Mouse (Mus musculus): Measurements from ENCODE around the gene 1700003E16Rik. TPM values are rescaled to one million over a fixed set of nuclear protein-coding genes. Genes with fewer than 3 reads are reported as not detected.

Gene 1700003E16Rik
- polyA plus RNA-seq, 1 experiment from 2014 or later, result 6.1 TPM

DNA sequence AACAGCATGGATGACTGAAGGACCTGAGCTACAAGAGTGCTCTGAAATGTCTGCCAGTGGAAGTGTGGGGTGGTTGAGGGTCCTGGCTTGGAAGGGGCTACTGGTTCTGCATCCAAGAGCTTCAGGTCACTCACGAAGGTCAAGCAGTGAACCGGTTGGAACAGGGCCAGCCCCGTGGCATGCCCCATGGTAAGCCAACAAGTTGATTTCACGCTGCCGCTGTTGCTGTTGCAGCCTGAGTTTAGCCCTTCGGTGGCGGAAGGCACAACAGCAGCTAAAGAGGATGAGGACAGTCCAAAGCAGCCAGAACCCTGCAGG, 36.5 kb upstream of the 1700003E16Rik start:
- H3K9me3 ChIP-seq (ENCODE audit: low read length), result no peaks in the 10 kb centered on the region
- H3K27me3 ChIP-seq (replicated peaks; ENCODE audit: insufficient read depth, low read length), result no peaks in the 10 kb centered on the region
- DNase-seq (ENCODE audit: low spot score) (no peak), ATAC-seq (no peak)
- TF ChIP-seq EP300 (IDR thresholded peaks at IDR 0.05) (no peak), CTCF (IDR thresholded peaks at IDR 0.05) (no peak)
- 75% methylated on average over 7 of the region's 7 CpGs for WGBS
- H3K4me2 ChIP-seq (replicated peaks; ENCODE audit: low read depth, low read length), result no peak overlapping the region
- no peak overlapping the region for H3K27ac ChIP-seq (ENCODE audit: low read length)
- no peaks in the 10 kb centered on the region for H3K36me3 ChIP-seq (ENCODE audit: insufficient read depth, low read length)
- H3K4me1 ChIP-seq (ENCODE audit: insufficient read depth, low read depth, low read length), result peaks cover 21% of the 10 kb centered on the region
- no peak overlapping the region for H3K9ac ChIP-seq (replicated peaks; ENCODE audit: low read depth)
- H3K4me3 ChIP-seq (ENCODE audit: low read depth, low read length), result no peak overlapping the region

DNA sequence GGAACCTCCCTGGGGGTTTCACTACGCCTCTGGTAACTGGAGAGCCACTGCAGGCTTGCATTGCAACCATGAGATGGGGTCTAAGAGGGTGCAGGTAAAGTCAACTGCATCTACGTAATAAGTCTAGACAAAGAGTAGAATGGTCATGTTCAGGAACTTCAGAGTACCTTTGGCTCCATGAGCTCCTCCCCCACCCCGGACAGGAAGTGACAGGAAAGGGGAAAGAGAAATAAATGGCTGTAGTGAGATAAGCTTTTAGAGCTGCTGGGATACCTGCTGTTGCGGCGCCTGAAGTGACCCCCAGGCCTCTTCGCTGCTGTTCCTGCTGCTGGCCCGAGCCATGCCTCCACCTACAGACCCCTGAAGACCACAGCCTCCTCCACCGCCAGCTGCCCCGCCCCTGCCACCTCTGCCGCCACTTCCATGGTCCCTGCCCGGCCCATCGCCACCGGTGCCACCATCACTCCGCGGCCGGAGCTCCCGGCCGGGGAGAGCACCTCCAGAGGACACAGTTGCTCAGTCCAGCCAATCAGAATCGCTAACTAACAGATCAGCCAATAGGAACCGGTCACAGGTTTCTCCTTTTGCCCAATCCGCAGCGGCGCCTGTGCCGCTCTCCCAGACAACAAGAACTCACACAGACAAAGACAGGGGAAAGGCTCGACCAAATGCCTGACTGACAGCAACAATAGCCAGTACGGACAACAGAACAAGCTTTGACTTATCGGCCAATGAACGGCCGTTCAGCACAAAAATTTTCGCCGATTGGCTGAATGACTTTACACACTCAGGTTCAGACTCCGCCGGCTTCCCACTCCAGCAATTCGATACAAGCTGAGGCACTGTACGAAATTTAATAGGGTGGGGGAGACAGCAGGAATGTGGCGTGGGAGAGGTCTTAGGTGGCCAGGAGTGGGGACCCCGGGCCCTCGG, 35.0 kb upstream of the 1700003E16Rik start, which contains the start of gene Wbp1:
Wbp1 (minus strand) TSS at position 630 of the 933 bp plus-strand sequence.
- TF ChIP-seq CTCF (IDR thresholded peaks at IDR 0.05) (peak; percentile 13; the same call in 1 of the 2 replicates), EP300 (IDR thresholded peaks at IDR 0.05) (peak; percentile 48; the same call in 1 of the 2 replicates)
- peak within 1 kb of the TSS; percentile 59 for H3K9ac ChIP-seq (replicated peaks; ENCODE audit: low read depth)
- DNase-seq (ENCODE audit: low spot score) (peak; percentile 99), ATAC-seq (peak; percentile 97)
- H3K4me1 ChIP-seq (ENCODE audit: insufficient read depth, low read depth, low read length), result peaks cover 16% of the 10 kb centered on the region
- H3K36me3 ChIP-seq (ENCODE audit: insufficient read depth, low read length), result no peaks in the 10 kb centered on the region
- no peaks in the 10 kb centered on the region for H3K27me3 ChIP-seq (replicated peaks; ENCODE audit: insufficient read depth, low read length)
- no peaks in the 10 kb centered on the region for H3K9me3 ChIP-seq (ENCODE audit: low read length)
- H3K4me2 ChIP-seq (replicated peaks; ENCODE audit: low read depth, low read length), result peak within 1 kb of the TSS; percentile 98
- WGBS, result under 1% methylated on average over 34 of the region's 38 CpGs
- peak within 1 kb of the TSS; percentile 61 for H3K4me3 ChIP-seq (ENCODE audit: low read depth, low read length)
- peak within 1 kb of the TSS; percentile 86 for H3K27ac ChIP-seq (ENCODE audit: low read length)

DNA sequence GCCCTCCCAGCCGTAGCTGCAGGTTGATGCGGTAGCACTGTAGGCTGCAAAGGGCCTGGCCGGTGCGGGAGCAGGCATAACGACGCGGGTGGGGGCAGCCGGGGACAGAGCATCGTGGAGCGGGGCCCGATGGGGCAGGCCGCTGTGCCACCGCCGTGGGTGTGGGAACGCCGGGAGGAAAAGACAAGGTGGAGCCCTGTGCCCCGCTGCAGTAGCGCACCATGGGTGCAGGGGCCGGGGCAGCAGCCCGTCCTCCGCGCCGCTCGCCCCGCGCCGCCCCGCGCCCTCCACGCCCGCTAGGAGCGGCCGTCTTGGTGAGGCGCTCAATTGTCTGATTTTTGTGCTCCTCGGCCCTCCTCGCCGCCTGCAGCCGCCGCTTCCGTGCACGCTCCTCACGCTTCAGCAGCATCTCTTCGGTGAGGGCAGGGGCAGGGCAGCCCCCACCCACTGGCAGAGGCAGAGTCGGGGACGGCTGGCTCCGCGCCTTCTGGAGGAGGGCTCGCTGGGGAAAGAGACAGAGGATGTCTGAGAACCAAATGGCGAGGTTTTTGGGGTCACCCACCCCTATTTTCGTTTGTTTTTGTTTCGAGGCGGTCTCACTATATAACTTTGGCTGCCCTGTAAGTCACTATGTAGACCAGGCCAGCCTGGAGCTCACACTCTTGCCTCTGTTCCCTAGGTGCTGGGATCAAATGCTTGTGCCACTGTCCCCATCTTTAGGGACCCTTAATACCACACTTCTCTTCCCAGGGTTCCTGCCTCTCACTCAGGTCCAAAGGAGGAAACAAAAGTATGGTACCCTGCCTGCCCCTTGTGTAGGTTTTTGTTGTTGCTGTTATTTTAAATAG, 34.1 kb upstream of the 1700003E16Rik start:
- peak overlapping the region; percentile 59 for H3K9ac ChIP-seq (replicated peaks; ENCODE audit: low read depth)
- under 1% methylated on average over 28 of the region's 52 CpGs for WGBS
- H3K27me3 ChIP-seq (replicated peaks; ENCODE audit: insufficient read depth, low read length), result no peaks in the 10 kb centered on the region
- H3K27ac ChIP-seq (ENCODE audit: low read length), result peak overlapping the region; percentile 86
- H3K9me3 ChIP-seq (ENCODE audit: low read length), result no peaks in the 10 kb centered on the region
- H3K4me3 ChIP-seq (ENCODE audit: low read depth, low read length), result peak overlapping the region; percentile 61
- H3K36me3 ChIP-seq (ENCODE audit: insufficient read depth, low read length), result no peaks in the 10 kb centered on the region
- ATAC-seq, result peak; percentile 27
- H3K4me1 ChIP-seq (ENCODE audit: insufficient read depth, low read depth, low read length), result peaks cover 15% of the 10 kb centered on the region
- peak overlapping the region; percentile 98 for H3K4me2 ChIP-seq (replicated peaks; ENCODE audit: low read depth, low read length)
- TF ChIP-seq EP300 (IDR thresholded peaks at IDR 0.05) (no peak), CTCF (IDR thresholded peaks at IDR 0.05) (no peak)
- DNase-seq (ENCODE audit: low spot score), result no peak

DNA sequence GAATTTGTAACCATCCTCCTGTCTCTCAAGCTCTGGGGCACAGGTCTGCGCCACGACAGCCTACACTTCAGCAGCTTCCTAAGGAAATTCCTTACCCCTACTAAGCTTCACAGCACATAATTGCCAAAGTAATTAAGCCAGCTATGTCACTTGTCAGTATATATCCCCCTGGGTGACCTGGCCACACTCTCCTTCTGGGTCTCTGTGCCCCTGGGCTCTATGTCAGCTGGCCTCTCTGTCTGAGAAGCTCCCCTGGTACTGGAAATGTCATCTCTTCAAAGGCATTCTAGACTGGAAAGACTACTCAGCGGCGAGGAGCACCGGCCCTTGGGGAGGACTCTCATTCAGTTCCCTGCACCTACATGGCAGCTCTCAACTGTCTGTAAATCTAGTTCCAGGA, 33.2 kb upstream of the 1700003E16Rik start:
- Histone ChIP-seq H3K27me3 (replicated peaks; ENCODE audit: insufficient read depth, low read length) (no peaks in the 10 kb centered on the region), H3K9me3 (ENCODE audit: low read length) (no peaks in the 10 kb centered on the region), H3K4me2 (replicated peaks; ENCODE audit: low read depth, low read length) (no peak overlapping the region), H3K4me1 (ENCODE audit: insufficient read depth, low read depth, low read length) (peaks cover 15% of the 10 kb centered on the region), H3K36me3 (ENCODE audit: insufficient read depth, low read length) (no peaks in the 10 kb centered on the region), H3K9ac (replicated peaks; ENCODE audit: low read depth) (no peak overlapping the region), H3K27ac (ENCODE audit: low read length) (no peak overlapping the region), H3K4me3 (ENCODE audit: low read depth, low read length) (no peak overlapping the region)
- DNase-seq (ENCODE audit: low spot score) (no peak), ATAC-seq (no peak)
- WGBS, result 72% methylated on average over 5 of the region's 5 CpGs
- TF ChIP-seq CTCF (IDR thresholded peaks at IDR 0.05) (no peak), EP300 (IDR thresholded peaks at IDR 0.05) (no peak)

DNA sequence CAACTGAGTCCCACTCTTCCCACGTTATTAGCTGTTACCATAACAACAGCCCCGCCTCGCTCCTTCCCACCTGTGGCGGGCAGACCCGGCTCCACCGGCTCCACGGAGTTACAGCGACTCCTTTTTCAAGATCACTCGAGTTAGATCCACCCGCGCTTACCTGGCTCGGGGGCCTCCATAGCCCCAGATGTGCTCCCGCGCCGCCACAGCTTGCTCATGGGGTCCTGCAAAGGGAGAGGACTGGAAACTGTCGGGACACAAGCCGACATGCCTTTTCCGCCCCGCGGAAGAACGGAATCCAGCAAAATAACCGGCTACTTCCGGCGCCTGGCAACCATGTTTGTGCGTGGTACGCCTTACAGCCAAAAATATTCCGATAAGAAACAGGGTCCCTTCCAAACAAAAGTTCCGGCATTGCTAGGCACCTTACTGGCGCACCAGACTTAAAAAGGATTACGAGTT, 31.3 kb upstream of the 1700003E16Rik start:
- 2% methylated on average over 30 of the region's 30 CpGs for WGBS
- DNase-seq (ENCODE audit: low spot score) (peak; percentile 96), ATAC-seq (peak; percentile 29)
- Histone ChIP-seq H3K4me1 (ENCODE audit: insufficient read depth, low read depth, low read length) (peaks cover 15% of the 10 kb centered on the region), H3K27ac (ENCODE audit: low read length) (no peak overlapping the region), H3K4me2 (replicated peaks; ENCODE audit: low read depth, low read length) (peak overlapping the region; percentile 71), H3K9ac (replicated peaks; ENCODE audit: low read depth) (peak overlapping the region; percentile 34), H3K36me3 (ENCODE audit: insufficient read depth, low read length) (no peaks in the 10 kb centered on the region), H3K9me3 (ENCODE audit: low read length) (no peaks in the 10 kb centered on the region), H3K4me3 (ENCODE audit: low read depth, low read length) (peak overlapping the region; percentile 65), H3K27me3 (replicated peaks; ENCODE audit: insufficient read depth, low read length) (no peaks in the 10 kb centered on the region)
- TF ChIP-seq EP300 (IDR thresholded peaks at IDR 0.05) (peak; percentile 62), CTCF (IDR thresholded peaks at IDR 0.05) (no peak)

DNA sequence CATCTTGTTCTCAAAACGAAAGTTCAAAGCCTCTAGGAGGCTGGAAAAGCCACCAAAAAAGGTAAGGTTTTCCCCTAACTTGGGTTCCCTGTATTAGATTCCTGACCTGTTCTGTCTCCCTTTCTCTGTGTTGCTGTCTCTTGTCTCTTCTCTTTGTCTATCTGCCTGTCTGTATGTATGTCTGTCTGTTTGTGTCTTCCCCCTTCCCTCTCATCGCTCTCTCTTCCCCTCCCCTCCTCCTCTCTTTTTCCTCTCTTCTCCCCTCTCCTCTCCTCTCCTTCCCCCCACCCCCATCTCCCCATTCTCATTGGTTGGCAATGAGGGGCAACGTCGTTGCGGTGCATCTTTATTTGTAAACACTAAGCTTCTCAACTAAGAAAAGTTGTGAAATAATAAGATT, 30.9 kb upstream of the 1700003E16Rik start, which contains the start of gene Ino80b:
Ino80b (minus strand) TSS at position 101 of the 400 bp plus-strand sequence.
- Histone ChIP-seq H3K4me3 (ENCODE audit: low read depth, low read length) (peak within 1 kb of the TSS; percentile 65), H3K9ac (replicated peaks; ENCODE audit: low read depth) (peak within 1 kb of the TSS; percentile 34), H3K4me1 (ENCODE audit: insufficient read depth, low read depth, low read length) (peaks cover 15% of the 10 kb centered on the region), H3K4me2 (replicated peaks; ENCODE audit: low read depth, low read length) (peak within 1 kb of the TSS; percentile 71), H3K27me3 (replicated peaks; ENCODE audit: insufficient read depth, low read length) (no peaks in the 10 kb centered on the region), H3K27ac (ENCODE audit: low read length) (no peak within 1 kb of the TSS), H3K9me3 (ENCODE audit: low read length) (no peaks in the 10 kb centered on the region), H3K36me3 (ENCODE audit: insufficient read depth, low read length) (no peaks in the 10 kb centered on the region)
- 18% methylated on average over 5 of the region's 5 CpGs for WGBS
- DNase-seq (ENCODE audit: low spot score) (no peak), ATAC-seq (no peak)
- TF ChIP-seq CTCF (IDR thresholded peaks at IDR 0.05) (no peak), EP300 (IDR thresholded peaks at IDR 0.05) (no peak)

Data from lung, postnatal 0 days (tissue).